Comparison of ENCODE assay signal across 12 mouse cellular contexts in genomic region chr17:5666652-5667051, GRCm38 (mm10).
"Had no signal": no experiment of that assay in that cellular context is flagged by ENCODE, and none has a peak within 500 bp of the region (broad histone marks: within the 10 kb centered on the region; RNA-seq: fewer than 3 reads in every experiment).

No protein-coding gene starts in this region.

- H3K4me3 ChIP-seq: kidney, embryonic 15.5 days; limb, embryonic 13.5 days; liver, embryonic 15.5 days; neural tube, embryonic 12.5 days had no signal

- H3K4me2 ChIP-seq: kidney, embryonic 15.5 days; limb, embryonic 13.5 days; liver, embryonic 15.5 days; neural tube, embryonic 12.5 days had no signal

- H3K36me3 ChIP-seq: kidney, embryonic 15.5 days; limb, embryonic 13.5 days; liver, embryonic 15.5 days; neural tube, embryonic 12.5 days had no signal

- H3K9me3 ChIP-seq: kidney, embryonic 15.5 days; limb, embryonic 13.5 days; liver, embryonic 15.5 days; neural tube, embryonic 12.5 days had no signal

- ATAC-seq: lung, postnatal 0 days had no signal

- H3K27ac ChIP-seq: kidney, embryonic 15.5 days; limb, embryonic 13.5 days; liver, embryonic 15.5 days; neural tube, embryonic 12.5 days had no signal

- H3K27me3 ChIP-seq: kidney, embryonic 15.5 days; limb, embryonic 13.5 days; liver, embryonic 15.5 days; neural tube, embryonic 12.5 days had no signal

- H3K4me1 ChIP-seq: kidney, embryonic 15.5 days; liver, embryonic 15.5 days had no signal

- DNase-seq: kidney, postnatal 14 days; left cerebral cortex, postnatal 4 days; lung, adult 2 months; lung, postnatal 36 days; midbrain, embryonic 14.5 days; right cerebral cortex, postnatal 14 days; thymus, postnatal 36 days had no signal

- H3K9ac ChIP-seq: kidney, embryonic 15.5 days; limb, embryonic 13.5 days; liver, embryonic 15.5 days; neural tube, embryonic 12.5 days had no signal
